Mouse (Mus musculus): ENCODE data around the gene Fam189b.

DNA sequence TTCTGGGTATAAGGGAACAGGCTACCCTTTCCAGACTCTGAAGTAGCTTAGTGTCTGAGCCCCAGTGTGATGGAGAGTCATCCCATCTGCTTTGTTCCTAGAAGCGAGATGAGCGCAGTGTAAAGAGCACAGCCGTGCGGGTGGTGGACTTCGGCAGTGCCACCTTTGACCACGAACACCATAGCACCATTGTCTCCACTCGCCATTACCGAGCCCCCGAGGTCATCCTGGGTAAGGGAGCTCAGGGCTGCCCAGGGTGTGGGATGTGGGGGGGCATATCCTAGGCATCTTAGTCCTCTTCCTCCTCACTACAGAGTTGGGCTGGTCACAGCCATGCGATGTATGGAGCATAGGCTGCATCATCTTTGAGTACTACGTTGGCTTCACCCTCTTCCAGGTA, 8.1 kb upstream of the Fam189b start:
- no peak for TF ChIP-seq POLR2A (IDR thresholded peaks at IDR 0.05; ENCODE audit: low read depth, low read length)
- TF ChIP-seq CTCF (conservative IDR thresholded peaks at IDR 0.05 in 1 of 2, IDR thresholded peaks at IDR 0.05 in 1 of 2; ENCODE audit: low read depth in 2 of 2, low read length in 2 of 2): no peak
